ENCODE assay signal across 8 mouse cellular contexts in genomic region chr12:111164310-111164751, GRCm38 (mm10). TPM values are rescaled to one million over a fixed set of nuclear protein-coding genes. Genes with fewer than 3 reads are reported as not detected.
DNase-seq lines count a peak whose midpoint lies in the region; ATAC-seq and TF ChIP-seq lines count a peak whose summit lies in the region.

No protein-coding gene starts in this region.

- peaks cover 8 to 29% of the 10 kb centered on the region in 2 experiments; a peak in 3 of 4 replicates for H3K4me1 ChIP-seq in MEL (ENCODE audit: control insufficient read depth in 1 of 2, insufficient read depth in 2 of 2, low read length in 2 of 2)
- H3K4me1 ChIP-seq in cerebellum, adult 2 months (ENCODE audit: control insufficient read depth, insufficient read depth, low read length): peaks cover 4% of the 10 kb centered on the region; the same call in 1 of the 2 replicates
- H3K4me1 ChIP-seq in forebrain, postnatal 0 days (ENCODE audit: insufficient read depth): peaks cover 37% of the 10 kb centered on the region
- peaks cover 7% of the 10 kb centered on the region for H3K4me1 ChIP-seq in lung, adult 2 months (ENCODE audit: control insufficient read depth, insufficient read depth, low read length)
- peaks cover 56% of the 10 kb centered on the region for H3K4me1 ChIP-seq in neural tube, embryonic 15.5 days

- H3K27me3 ChIP-seq in MEL (ENCODE audit: control insufficient read depth in 1 of 2, insufficient read depth in 2 of 2, low read length in 2 of 2): no peaks in the 10 kb centered on the region
- no peaks in the 10 kb centered on the region for H3K27me3 ChIP-seq in cerebellum, adult 2 months (ENCODE audit: control insufficient read depth, insufficient read depth, low read length)
- H3K27me3 ChIP-seq in forebrain, postnatal 0 days (ENCODE audit: insufficient read depth, low read length): no peaks in the 10 kb centered on the region
- no peaks in the 10 kb centered on the region for H3K27me3 ChIP-seq in neural tube, embryonic 15.5 days (replicated peaks)

- 0 out of 4 replicates have a peak overlapping the region, but pooled peaks of 1 of the 2 experiments have one; percentile 11 for H3K4me3 ChIP-seq in MEL (ENCODE audit: control insufficient read depth in 1 of 2, insufficient read depth in 1 of 2, low read depth in 2 of 2, low read length in 2 of 2)
- H3K4me3 ChIP-seq in cerebellum, adult 2 months (replicated peaks; ENCODE audit: insufficient read depth, low read depth, low read length): peak overlapping the region; percentile 45
- H3K4me3 ChIP-seq in forebrain, postnatal 0 days (ENCODE audit: low read depth, low read length): peak overlapping the region; percentile 19
- H3K4me3 ChIP-seq in layer of hippocampus, adult 2 months: peak overlapping the region; percentile 48
- H3K4me3 ChIP-seq in lung, adult 2 months (replicated peaks; ENCODE audit: extremely low read depth, low read depth, low read length): peak overlapping the region; percentile 52
- peak overlapping the region; percentile 38 for H3K4me3 ChIP-seq in neural tube, embryonic 15.5 days (replicated peaks)

- H3K36me3 ChIP-seq in MEL (ENCODE audit: control insufficient read depth in 1 of 2, insufficient read depth in 2 of 2, low read length in 2 of 2): peaks cover 0 to 17% of the 10 kb centered on the region in 2 experiments; a peak in 3 of 4 replicates
- no peaks in the 10 kb centered on the region for H3K36me3 ChIP-seq in forebrain, postnatal 0 days (ENCODE audit: insufficient read depth)
- no peaks in the 10 kb centered on the region for H3K36me3 ChIP-seq in neural tube, embryonic 15.5 days

- DNase-seq in MEL (ENCODE audit: low read depth, low spot score): peak; percentile 63
- DNase-seq in cerebellum, adult 2 months: peak; percentile 85 to 89
- peak; percentile 95 for DNase-seq in forebrain, postnatal 0 days
- DNase-seq in heart, postnatal 4 days: peak; percentile 92
- DNase-seq in layer of hippocampus, adult 2 months (ENCODE audit: low spot score in 2 of 2): peak; percentile 84 to 89
- peak; percentile 84 for DNase-seq in lung, adult 2 months
- DNase-seq in testis, postnatal 10 days (ENCODE audit: low spot score): peak; percentile 89

- no peak for TF ChIP-seq CTCF in MEL (IDR thresholded peaks at IDR 0.05 in 2 of 3, conservative IDR thresholded peaks at IDR 0.05 in 1 of 3; ENCODE audit: control insufficient read depth in 1 of 3, insufficient read depth in 1 of 3, low read depth in 2 of 3, low read length in 3 of 3, poor library complexity in 1 of 3, severe bottlenecking in 1 of 3)
- no peak for TF ChIP-seq CTCF in cerebellum, adult 2 months (IDR thresholded peaks at IDR 0.05; ENCODE audit: borderline replicate concordance, insufficient read depth, low read depth, low read length)
- TF ChIP-seq CTCF in forebrain, postnatal 0 days (IDR thresholded peaks at IDR 0.05; ENCODE audit: low read depth): no peak
- TF ChIP-seq CTCF in layer of hippocampus, adult 2 months (conservative IDR thresholded peaks at IDR 0.05): no peak
- no peak for TF ChIP-seq CTCF in lung, adult 2 months (IDR thresholded peaks at IDR 0.05; ENCODE audit: insufficient read depth, low read length)

- peaks cover 28% of the 10 kb centered on the region for H3K79me2 ChIP-seq in MEL (ENCODE audit: control insufficient read depth, insufficient read depth, low read length, poor library complexity)

- no peak for TF ChIP-seq POLR2A in MEL (IDR thresholded peaks at IDR 0.05; ENCODE audit: control insufficient read depth in 1 of 2, insufficient read depth in 1 of 2, low read depth in 1 of 2, low read length in 2 of 2, poor library complexity in 1 of 2)
- TF ChIP-seq POLR2A in cerebellum, adult 2 months (IDR thresholded peaks at IDR 0.05; ENCODE audit: borderline replicate concordance, insufficient read depth, low read length): no peak
- no peak for TF ChIP-seq POLR2A in lung, adult 2 months (IDR thresholded peaks at IDR 0.05; ENCODE audit: borderline replicate concordance, extremely low read depth, low read depth, low read length)

- no peaks in the 10 kb centered on the region for H3K9me3 ChIP-seq in MEL (replicated peaks; ENCODE audit: insufficient read depth, low read length)
- no peaks in the 10 kb centered on the region for H3K9me3 ChIP-seq in forebrain, postnatal 0 days (ENCODE audit: low read length)
- H3K9me3 ChIP-seq in neural tube, embryonic 15.5 days (replicated peaks): no peaks in the 10 kb centered on the region

- H3K27ac ChIP-seq in MEL (ENCODE audit: control insufficient read depth, low read depth, low read length): no peak overlapping the region
- H3K27ac ChIP-seq in cerebellum, adult 2 months (ENCODE audit: insufficient read depth, low read length): no peak overlapping the region
- H3K27ac ChIP-seq in forebrain, postnatal 0 days (ENCODE audit: low read depth, low read length): peak overlapping the region; percentile 80
- H3K27ac ChIP-seq in layer of hippocampus, adult 2 months: peak overlapping the region; percentile 88
- H3K27ac ChIP-seq in neural tube, embryonic 15.5 days (replicated peaks): peak overlapping the region; percentile 86

- no peak for TF ChIP-seq EP300 in MEL (IDR thresholded peaks at IDR 0.05; ENCODE audit: low read depth in 1 of 2, low read length in 2 of 2)

- H3K4me2 ChIP-seq in forebrain, postnatal 0 days (ENCODE audit: low read depth): peak overlapping the region; percentile 48
- peak overlapping the region; percentile 79 for H3K4me2 ChIP-seq in neural tube, embryonic 15.5 days

- WGBS in cerebellum, adult 2 months: 6% methylated on average over 13 of the region's 13 CpGs
- 3% methylated on average over 13 of the region's 13 CpGs for WGBS in forebrain, postnatal 0 days
- WGBS in lung, adult 2 months: 15% methylated on average over 13 of the region's 13 CpGs
- under 1% methylated on average over 13 of the region's 13 CpGs for WGBS in neural tube, embryonic 15.5 days

- no peak overlapping the region for H3K9ac ChIP-seq in MEL (ENCODE audit: control insufficient read depth, low read depth, low read length, poor library complexity, severe bottlenecking)
- H3K9ac ChIP-seq in forebrain, postnatal 0 days: peak overlapping the region; percentile 33; the same call in 1 of the 2 replicates
- H3K9ac ChIP-seq in neural tube, embryonic 15.5 days (replicated peaks): peak overlapping the region; percentile 43; the same call in 1 of the 2 replicates

- ATAC-seq in forebrain, postnatal 0 days: peak; percentile 88
- peak; percentile 80 for ATAC-seq in neural tube, embryonic 15.5 days (ENCODE audit: low FRiP score)

- TF ChIP-seq RAD21 in MEL (IDR thresholded peaks at IDR 0.05; ENCODE audit: low read depth, low read length): no peak

TF ChIP-seq in MEL, 35 proteins besides CTCF, POLR2A, EP300 and RAD21:
- TF ChIP-seq SIN3A (IDR thresholded peaks at IDR 0.05; ENCODE audit: low read length) (no peak), USF1 (IDR thresholded peaks at IDR 0.05; ENCODE audit: low read depth, low read length) (no peak), ELF1 (IDR thresholded peaks at IDR 0.05; ENCODE audit: low read depth, low read length) (no peak), ZC3H11A (IDR thresholded peaks at IDR 0.05; ENCODE audit: low read depth, low read length) (no peak)

RNA-seq across cellular contexts. Expression of gene Traf3, which starts 1.8 kb away (rescaled TPM):
- 21.1 and 21.4 TPM in 2 replicates for total RNA-seq in MEL (2012; rRNA removed)
- 10 to 100 TPM in 1 of 2 experiments, not detected in 1; 40.7 TPM for polyA plus RNA-seq in MEL (2012; ENCODE audit: insufficient read depth in 1 of 2, insufficient read length in 2 of 2, low read depth in 1 of 2, low replicate concordance in 2 of 2, missing spikeins in 1 of 2)
- polyA plus RNA-seq in cerebellum, adult 2 months (2012; rRNA removed): 29.3 and 29.8 TPM in 2 replicates
- total RNA-seq in forebrain, postnatal 0 days (2014; rRNA removed): 18.5 and 25.1 TPM in 2 replicates
- polyA plus RNA-seq in forebrain, postnatal 0 days (2015; fragmentation: Nextera tagmentation; extraction: Ambion mirVana): 6.6 and 11.5 TPM in 2 replicates
- total RNA-seq in heart, postnatal 4 days (2021): 10 to 100 TPM; 16.8 to 17.3 TPM
- 10 to 100 TPM; 58.2 to 64.1 TPM for total RNA-seq in layer of hippocampus, adult 2 months (2021)
- polyA plus RNA-seq in lung, adult 2 months (2012; rRNA removed): 16.8 and 20.2 TPM in 2 replicates
- 16.9 and 19.0 TPM in 2 replicates for polyA plus RNA-seq in neural tube, embryonic 15.5 days (2015; fragmentation: Nextera tagmentation; extraction: Ambion mirVana)

RNA-seq across cellular contexts. Expression of gene 4930595D18Rik, which starts 20.0 kb away (rescaled TPM):
- not detected in 2 replicates for total RNA-seq in MEL (2012; rRNA removed)
- polyA plus RNA-seq in MEL (2012; ENCODE audit: insufficient read depth in 1 of 2, insufficient read length in 2 of 2, low read depth in 1 of 2, low replicate concordance in 2 of 2, missing spikeins in 1 of 2): under 1 TPM in 1 of 2 experiments, not detected in 1; 0.35 TPM
- not detected in 2 replicates for polyA plus RNA-seq in cerebellum, adult 2 months (2012; rRNA removed)
- 0.31 and 0.48 TPM in 2 replicates for total RNA-seq in forebrain, postnatal 0 days (2014; rRNA removed)
- polyA plus RNA-seq in forebrain, postnatal 0 days (2015; fragmentation: Nextera tagmentation; extraction: Ambion mirVana): not detected in 2 replicates
- total RNA-seq in heart, postnatal 4 days (2021): not detected
- not detected for total RNA-seq in layer of hippocampus, adult 2 months (2021)
- not detected in 2 replicates for polyA plus RNA-seq in lung, adult 2 months (2012; rRNA removed)
- polyA plus RNA-seq in neural tube, embryonic 15.5 days (2015; fragmentation: Nextera tagmentation; extraction: Ambion mirVana): not detected in 2 replicates

Comparison
In these comparisons a context has a peak if more than half of its experiments do, and no peak if none do; other contexts are left out.
1. H3K27ac ChIP-seq: peak in forebrain, postnatal 0 days (single experiment), layer of hippocampus, adult 2 months (single experiment) and neural tube, embryonic 15.5 days (single experiment); none in MEL (single experiment) and cerebellum, adult 2 months (single experiment).
2. Peak in every context shown above with its lines, with median percentiles within 50 percentile points of each other: DNase-seq.